ENCODE assay signal across 22 mouse cellular contexts in the genomic region with DNA sequence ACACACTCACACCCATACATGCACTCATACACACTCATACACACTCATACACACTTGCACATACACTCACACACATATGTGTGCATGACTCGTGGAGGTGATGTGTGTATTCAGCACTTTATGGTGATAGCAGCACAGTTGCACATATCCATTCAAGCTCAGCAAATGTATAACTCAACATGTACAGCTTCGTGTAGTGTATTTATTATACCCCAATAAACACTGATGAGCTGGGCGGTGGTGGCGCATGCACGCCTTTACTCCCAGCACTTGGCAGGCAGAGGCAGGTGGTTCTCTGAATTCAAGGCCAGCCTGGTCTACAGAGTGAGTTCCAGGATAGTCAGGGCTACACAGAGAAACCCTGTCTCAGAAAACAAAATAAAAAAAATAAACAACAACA. TPM values are rescaled to one million over a fixed set of nuclear protein-coding genes. Genes with fewer than 3 reads are reported as not detected.
"Had no signal": no experiment of that assay in that cellular context is flagged by ENCODE, and none has a peak within 500 bp of the region (broad histone marks: within the 10 kb centered on the region; RNA-seq: fewer than 3 reads in every experiment).

No protein-coding gene starts in this region.

- H3K36me3 ChIP-seq: midbrain, embryonic 10.5 days; midbrain, embryonic 12.5 days; neural tube, embryonic 13.5 days; neural tube, embryonic 15.5 days had no signal

- H3K9me3 ChIP-seq: midbrain, embryonic 12.5 days; neural tube, embryonic 13.5 days; neural tube, embryonic 15.5 days had no signal

- H3K27ac ChIP-seq: midbrain, embryonic 10.5 days; midbrain, embryonic 12.5 days; neural tube, embryonic 13.5 days; neural tube, embryonic 15.5 days had no signal

- DNase-seq: lung, adult 18-20 months; lung, embryonic 14.5 days; lung, postnatal 10 days; lung, postnatal 4 days; midbrain, embryonic 14.5 days; retina, postnatal 1 day; right cerebral cortex, adult 18-20 months; right cerebral cortex, postnatal 25 days; right cerebral cortex, postnatal 4 days; spleen, adult 18-20 months; thymus, adult 18-20 months; thymus, postnatal 14 days; thymus, postnatal 36 days had no signal

- H3K4me3 ChIP-seq: midbrain, embryonic 10.5 days; midbrain, embryonic 12.5 days; myocyte; neural tube, embryonic 13.5 days; neural tube, embryonic 15.5 days had no signal

- H3K4me2 ChIP-seq: lung, embryonic 14.5 days; midbrain, embryonic 12.5 days; neural tube, embryonic 13.5 days; neural tube, embryonic 15.5 days had no signal

- H3K9ac ChIP-seq: lung, embryonic 14.5 days; midbrain, embryonic 12.5 days; neural tube, embryonic 13.5 days; neural tube, embryonic 15.5 days had no signal

- H3K27me3 ChIP-seq: midbrain, embryonic 12.5 days; neural tube, embryonic 13.5 days; neural tube, embryonic 15.5 days had no signal

- ATAC-seq: midbrain, embryonic 16.5 days had no signal

- H3K4me1 ChIP-seq: midbrain, embryonic 10.5 days; midbrain, embryonic 12.5 days; neural tube, embryonic 13.5 days; neural tube, embryonic 15.5 days had no signal

RNA-seq across cellular contexts. Expression of gene Abcc9, which starts 43.4 kb away (rescaled TPM):
- total RNA-seq: megakaryocyte-erythroid progenitor cell, adult 5-6 weeks had no signal

RNA-seq across cellular contexts. Expression of gene Sult6b2, which starts 58.8 kb away (rescaled TPM):
- total RNA-seq: megakaryocyte-erythroid progenitor cell, adult 5-6 weeks had no signal
- polyA plus RNA-seq: lung, embryonic 14.5 days; lung, embryonic 16.5 days; midbrain, embryonic 10.5 days; midbrain, embryonic 12.5 days; midbrain, embryonic 14.5 days; myocyte; stomach, embryonic 14.5 days had no signal
